Mouse (Mus musculus) T-helper 17 cell (primary cell): Measurements from ENCODE around the gene Olfr808.

Experiments used
- in situ Hi-C, 2 experiments: fragments of 300-600 bp; cut with MboI, MseI; formaldehyde crosslinking; loops; 1 replicate in 1 of 2; 2 replicates in 1 of 2; pipeline ENCODE4 v1.15.1; 2025; ENCODE audit warnings: high pct_unique_total_duplicates in 2 of 2

Gene Olfr808

GRCm38 (mm10) chr10:129765182-129765581, at the start of gene Olfr808:
TSS of gene Olfr808 (plus strand) at chr10:129765482.
- in situ Hi-C loops = no loop called here

- in situ Hi-C loops = no loop called here
Measured at GRCm38 (mm10) chr10:129729275-129729674, 36.0 kb upstream of the Olfr808 start, which contains the start of gene Olfr805. TSS of gene Olfr805 (minus strand) at chr10:129729375.

DNA sequence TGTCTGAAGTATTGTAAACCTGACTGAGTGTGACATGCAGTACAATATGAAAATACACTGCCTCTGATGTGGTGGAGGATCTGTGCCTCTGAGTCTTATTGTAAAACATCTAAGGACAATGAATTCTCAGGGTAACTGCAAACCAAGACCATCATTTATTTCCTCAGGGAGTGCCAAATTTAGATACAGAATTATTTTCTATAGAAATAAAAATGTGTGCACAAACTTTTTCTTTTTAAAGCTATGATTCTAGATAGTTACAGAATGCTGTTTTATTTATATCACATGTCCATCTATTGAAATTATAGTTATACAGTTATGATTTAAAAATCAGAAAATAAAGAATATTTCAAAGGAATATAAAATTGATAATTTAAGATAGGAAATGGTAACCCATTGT, 23.5 kb upstream of the Olfr808 start, which contains the start of gene Olfr806:
Gene Olfr806 (minus strand): TSS at position 101 of the 400 bp plus-strand sequence.
- in situ Hi-C loops = no loop called here

- in situ Hi-C loops = no loop called here
Measured at GRCm38 (mm10) chr10:129757693-129758092, 7.6 kb upstream of the Olfr808 start, which contains the start of gene Olfr807. TSS of gene Olfr807 (minus strand) at chr10:129757793.

GRCm38 (mm10) chr10:129774338-129774737, 9.1 kb downstream of the Olfr808 start, which contains the start of gene Olfr809:
TSS of gene Olfr809 (plus strand) at chr10:129774638.
- in situ Hi-C loops = no loop called here

DNA sequence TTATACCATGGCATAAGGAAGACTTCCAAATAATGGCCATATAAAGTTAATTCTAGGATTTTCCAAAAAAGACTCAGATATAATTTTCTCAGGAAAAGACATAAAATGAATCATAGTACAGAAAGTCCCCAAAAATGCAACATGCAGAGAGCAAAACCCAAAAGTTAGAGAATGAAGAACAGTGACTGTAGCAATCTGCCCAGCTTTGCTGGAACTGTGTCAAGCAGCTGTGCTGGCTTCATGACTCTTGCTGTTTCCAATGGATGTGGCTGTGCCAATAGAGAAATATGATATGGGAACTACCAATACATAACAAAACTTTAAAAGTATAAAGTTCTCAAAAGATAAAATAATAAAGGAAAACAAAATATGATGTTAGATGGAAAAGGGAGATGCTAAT, 12.8 kb downstream of the Olfr808 start:
- in situ Hi-C loops = no loop called here

DNA sequence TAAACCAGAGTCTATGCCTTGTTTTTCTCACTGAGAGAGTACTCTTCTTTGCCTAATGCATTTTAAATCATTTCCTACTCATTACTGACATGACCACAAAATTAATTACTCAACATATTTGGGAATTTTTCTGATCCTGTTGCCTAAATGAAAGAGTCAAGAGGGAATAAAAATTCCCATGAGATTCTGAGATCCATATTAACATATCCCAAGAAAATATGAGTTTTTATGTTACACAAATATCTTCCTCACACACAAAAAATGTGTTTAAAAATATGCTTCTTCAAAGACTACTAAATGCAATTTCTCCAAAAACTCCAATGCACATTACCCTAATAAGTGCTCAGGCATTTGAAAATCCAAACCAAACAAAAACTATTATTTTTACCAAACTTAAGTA, 29.5 kb downstream of the Olfr808 start, which contains the start of gene Olfr810:
Gene Olfr810 (minus strand): TSS at position 101 of the 400 bp plus-strand sequence.
- in situ Hi-C loops = no loop called here

DNA sequence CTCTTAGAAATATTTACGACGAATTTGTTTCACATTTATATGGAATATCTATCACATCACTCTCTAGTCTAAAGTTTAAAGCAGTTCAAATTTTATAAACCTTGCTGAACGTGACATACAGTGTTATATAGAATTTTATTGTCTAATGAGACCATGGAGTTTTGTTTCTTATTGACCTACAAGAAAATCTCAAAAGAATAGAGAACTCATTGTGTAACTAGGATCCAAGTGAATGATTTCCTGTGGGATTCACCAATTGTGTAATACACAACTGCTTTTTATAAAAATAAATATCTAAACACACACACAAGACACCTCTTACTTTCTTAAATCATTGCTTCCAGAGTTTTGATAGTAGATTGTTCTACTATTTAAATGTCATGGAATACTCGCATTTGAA, 39.0 kb downstream of the Olfr808 start, which contains the start of gene Olfr811:
Gene Olfr811 (minus strand): TSS at position 101 of the 400 bp plus-strand sequence.
- in situ Hi-C loops = no loop called here
